Mouse (Mus musculus): ENCODE data around the gene Prkci. TPM values are rescaled to one million over a fixed set of nuclear protein-coding genes. Genes with fewer than 3 reads are reported as not detected.

The Prkci gene
- total and polyA plus RNA-seq, 3 experiments: 4.8 to 37.8 (median 24.4) TPM

DNA sequence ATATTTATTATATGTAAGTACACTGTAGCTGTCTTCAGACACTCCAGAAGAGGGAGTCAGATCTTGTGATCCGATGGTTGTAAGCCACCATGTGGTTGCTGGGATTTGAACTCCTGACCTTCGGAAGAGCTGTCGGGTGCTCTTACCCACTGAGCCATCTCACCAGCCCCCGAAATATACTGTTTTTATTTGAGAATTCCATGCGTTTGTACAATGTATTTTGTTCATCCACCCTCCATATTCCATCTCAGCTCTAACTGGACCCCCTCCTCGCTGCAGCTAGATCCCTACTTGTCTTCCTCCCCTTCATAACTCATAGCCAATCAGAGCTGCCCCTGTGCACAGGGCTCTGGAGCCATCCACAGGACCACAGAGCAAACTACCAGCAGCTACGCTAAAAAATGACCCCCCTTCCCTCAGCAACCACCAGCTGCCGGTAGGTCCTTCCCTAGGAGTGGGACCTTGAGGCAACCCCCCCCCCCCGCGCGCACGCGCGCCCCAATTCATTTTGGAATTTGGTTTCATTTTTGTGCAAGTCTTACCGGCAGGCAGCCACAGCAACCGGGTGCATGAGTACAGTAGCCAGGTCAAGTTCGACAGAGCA lies 60.6 kb downstream of the Prkci start:
- TF ChIP-seq GATA2 (IDR thresholded peaks at IDR 0.05; ENCODE audit: borderline replicate concordance, low read depth, low read length) (no peak), POLR2AphosphoS5 (IDR thresholded peaks at IDR 0.05; ENCODE audit: insufficient replicate concordance, low read depth, low read length) (no peak), CTCF (IDR thresholded peaks at IDR 0.05; ENCODE audit: low read depth, low read length) (no peak), GATA1 (IDR thresholded peaks at IDR 0.05; ENCODE audit: borderline replicate concordance, low read length) (no peak), TAL1 (conservative IDR thresholded peaks at IDR 0.05; ENCODE audit: low read depth, low read length) (no peak)
- H3K4me3 ChIP-seq (ENCODE audit: low read depth, low read length): peak overlapping the region; percentile 70
- H3K36me3 ChIP-seq (replicated peaks): peaks cover 12% of the 10 kb centered on the region
- H3K4me1 ChIP-seq (ENCODE audit: insufficient read depth, low read depth, low read length): peaks cover 14% of the 10 kb centered on the region
- DNase-seq (ENCODE audit: low spot score) (peak; percentile 53), ATAC-seq (ENCODE audit: extremely low read depth, insufficient number of reproducible peaks, low FRiP score, poor library complexity, severe bottlenecking) (peak; percentile 37; the same call in 1 of the 2 replicates)
- H3K9me3 ChIP-seq (replicated peaks): no peaks in the 10 kb centered on the region
- peaks cover 2% of the 10 kb centered on the region; the same call in 1 of the 2 replicates for H3K27me3 ChIP-seq (ENCODE audit: insufficient read depth, low read length)

DNA sequence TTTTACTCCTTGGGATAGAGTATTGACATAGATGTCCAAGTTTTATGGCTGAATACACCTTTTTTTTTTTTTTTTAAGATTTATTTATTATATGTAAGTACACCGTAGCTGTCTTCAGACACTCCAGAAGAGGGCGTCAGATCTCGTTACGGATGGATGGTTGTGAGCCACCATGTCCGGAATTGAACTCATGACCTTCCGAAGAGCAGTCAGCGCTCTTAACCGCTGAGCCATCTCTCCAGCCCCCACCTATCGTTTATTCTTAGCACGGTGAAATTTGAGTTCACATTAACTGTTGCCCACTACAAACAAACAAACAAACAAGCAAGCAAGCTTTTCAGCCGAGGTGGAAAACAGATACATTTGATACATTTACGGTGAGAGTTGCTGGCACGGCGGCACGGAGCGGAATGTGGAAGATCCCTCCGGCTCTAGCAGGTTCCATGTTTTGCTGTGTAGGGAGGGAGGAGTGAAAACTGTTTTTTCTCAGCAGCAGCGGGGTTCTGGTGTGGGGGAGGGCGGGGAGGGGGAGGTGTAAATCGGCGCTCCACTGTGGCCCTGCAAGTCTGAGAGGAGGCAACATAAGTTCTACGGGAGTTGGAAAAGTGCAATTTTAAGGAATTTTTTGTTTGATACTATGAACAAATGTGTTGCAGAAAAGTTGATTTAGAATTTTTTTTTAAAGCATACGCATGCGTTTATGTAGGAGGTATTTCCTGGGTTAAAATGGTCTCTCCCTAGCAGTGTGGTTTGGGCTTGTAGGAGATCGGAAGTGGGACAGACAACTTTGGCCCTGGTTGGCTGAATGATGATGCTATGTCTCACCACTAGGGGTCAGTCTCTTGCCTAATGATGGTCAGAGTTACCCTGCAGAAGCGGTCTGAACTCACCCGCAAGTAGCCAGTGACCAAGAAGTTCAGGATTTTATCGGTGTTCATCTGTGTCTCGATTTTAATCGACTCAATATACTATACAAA lies 61.4 kb downstream of the Prkci start:
- H3K4me1 ChIP-seq (ENCODE audit: insufficient read depth, low read depth, low read length): peaks cover 17% of the 10 kb centered on the region
- peak; percentile 82 for ATAC-seq (ENCODE audit: extremely low read depth, insufficient number of reproducible peaks, low FRiP score, poor library complexity, severe bottlenecking)
- H3K36me3 ChIP-seq (replicated peaks): peaks cover 7% of the 10 kb centered on the region
- peak; percentile 82 for DNase-seq (ENCODE audit: low spot score)
- peak overlapping the region; percentile 70 for H3K4me3 ChIP-seq (ENCODE audit: low read depth, low read length)
- H3K9me3 ChIP-seq (replicated peaks): no peaks in the 10 kb centered on the region
- H3K27me3 ChIP-seq (ENCODE audit: insufficient read depth, low read length): peaks cover 5% of the 10 kb centered on the region; the same call in 1 of the 2 replicates
- TF ChIP-seq GATA1 (IDR thresholded peaks at IDR 0.05; ENCODE audit: borderline replicate concordance, low read length): no peak
- TF ChIP-seq POLR2AphosphoS5 (IDR thresholded peaks at IDR 0.05; ENCODE audit: insufficient replicate concordance, low read depth, low read length): no peak
- no peak for TF ChIP-seq TAL1 (conservative IDR thresholded peaks at IDR 0.05; ENCODE audit: low read depth, low read length)
- TF ChIP-seq GATA2 (IDR thresholded peaks at IDR 0.05; ENCODE audit: borderline replicate concordance, low read depth, low read length): no peak
- peak; percentile 87 for TF ChIP-seq CTCF (IDR thresholded peaks at IDR 0.05; ENCODE audit: low read depth, low read length)

- H3K36me3 ChIP-seq (replicated peaks): no peaks in the 10 kb centered on the region
- peaks cover 11% of the 10 kb centered on the region; the same call in 1 of the 2 replicates for H3K27me3 ChIP-seq (ENCODE audit: insufficient read depth, low read length)
- no peak for ATAC-seq (ENCODE audit: extremely low read depth, insufficient number of reproducible peaks, low FRiP score, poor library complexity, severe bottlenecking)
- peaks cover 17% of the 10 kb centered on the region for H3K4me1 ChIP-seq (ENCODE audit: insufficient read depth, low read depth, low read length)
- no peaks in the 10 kb centered on the region for H3K9me3 ChIP-seq (replicated peaks)
- no peak overlapping the region for H3K4me3 ChIP-seq (ENCODE audit: low read depth, low read length)
- no peak for DNase-seq (ENCODE audit: low spot score)
- TF ChIP-seq GATA2 (IDR thresholded peaks at IDR 0.05; ENCODE audit: borderline replicate concordance, low read depth, low read length): no peak
- no peak for TF ChIP-seq CTCF (IDR thresholded peaks at IDR 0.05; ENCODE audit: low read depth, low read length)
- TF ChIP-seq GATA1 (IDR thresholded peaks at IDR 0.05; ENCODE audit: borderline replicate concordance, low read length): no peak
- TF ChIP-seq POLR2AphosphoS5 (IDR thresholded peaks at IDR 0.05; ENCODE audit: insufficient replicate concordance, low read depth, low read length): no peak
- TF ChIP-seq TAL1 (conservative IDR thresholded peaks at IDR 0.05; ENCODE audit: low read depth, low read length): no peak
Measured at GRCm38 (mm10) chr3:31060745-31061102, 65.2 kb downstream of the Prkci start.

- H3K4me3 ChIP-seq (ENCODE audit: low read depth, low read length): no peak overlapping the region
- no peaks in the 10 kb centered on the region for H3K9me3 ChIP-seq (replicated peaks)
- DNase-seq (ENCODE audit: low spot score) (peak; percentile 6), ATAC-seq (ENCODE audit: extremely low read depth, insufficient number of reproducible peaks, low FRiP score, poor library complexity, severe bottlenecking) (no peak)
- H3K27me3 ChIP-seq (ENCODE audit: insufficient read depth, low read length): peaks cover 16% of the 10 kb centered on the region
- peaks cover 14% of the 10 kb centered on the region for H3K4me1 ChIP-seq (ENCODE audit: insufficient read depth, low read depth, low read length)
- no peak for TF ChIP-seq GATA2 (IDR thresholded peaks at IDR 0.05; ENCODE audit: borderline replicate concordance, low read depth, low read length)
- TF ChIP-seq CTCF (IDR thresholded peaks at IDR 0.05; ENCODE audit: low read depth, low read length): no peak
- no peak for TF ChIP-seq TAL1 (conservative IDR thresholded peaks at IDR 0.05; ENCODE audit: low read depth, low read length)
- TF ChIP-seq POLR2AphosphoS5 (IDR thresholded peaks at IDR 0.05; ENCODE audit: insufficient replicate concordance, low read depth, low read length): no peak
- no peak for TF ChIP-seq GATA1 (IDR thresholded peaks at IDR 0.05; ENCODE audit: borderline replicate concordance, low read length)
- no peaks in the 10 kb centered on the region for H3K36me3 ChIP-seq (replicated peaks)
Measured at GRCm38 (mm10) chr3:31061103-31061785, 65.7 kb downstream of the Prkci start.

- TF ChIP-seq TAL1 (conservative IDR thresholded peaks at IDR 0.05; ENCODE audit: low read depth, low read length): no peak
- TF ChIP-seq GATA2 (IDR thresholded peaks at IDR 0.05; ENCODE audit: borderline replicate concordance, low read depth, low read length): no peak
- no peak for TF ChIP-seq GATA1 (IDR thresholded peaks at IDR 0.05; ENCODE audit: borderline replicate concordance, low read length)
- TF ChIP-seq CTCF (IDR thresholded peaks at IDR 0.05; ENCODE audit: low read depth, low read length): no peak
- TF ChIP-seq POLR2AphosphoS5 (IDR thresholded peaks at IDR 0.05; ENCODE audit: insufficient replicate concordance, low read depth, low read length): no peak
Measured at GRCm38 (mm10) chr3:31061786-31062120, 66.2 kb downstream of the Prkci start.

More at GRCm38 (mm10) chr3:31061786-31062120, 66.2 kb downstream of the Prkci start:
- DNase-seq (ENCODE audit: low spot score) (no peak), ATAC-seq (ENCODE audit: extremely low read depth, insufficient number of reproducible peaks, low FRiP score, poor library complexity, severe bottlenecking) (no peak)
- peaks cover 17% of the 10 kb centered on the region for H3K27me3 ChIP-seq (ENCODE audit: insufficient read depth, low read length)
- H3K9me3 ChIP-seq (replicated peaks): no peaks in the 10 kb centered on the region
- H3K4me1 ChIP-seq (ENCODE audit: insufficient read depth, low read depth, low read length): peaks cover 10% of the 10 kb centered on the region
- H3K36me3 ChIP-seq (replicated peaks): no peaks in the 10 kb centered on the region
- no peak overlapping the region for H3K4me3 ChIP-seq (ENCODE audit: low read depth, low read length)

Data from G1E (cell line).